Mouse (Mus musculus) frontal cortex, postnatal 36 days (tissue): ENCODE measurements around the gene Tnfrsf14.
A peak's percentile ranks its signal among the peaks of the same experiment; 100 is the strongest.

Experiments used
- DNase-seq, 2 experiments: peaks; one replicate each; pipeline ENCODE4 v3.0.0; 2022; ENCODE audit warnings: low spot score in 2 of 2

Tnfrsf14 gene

GRCm38 (mm10) chr4:154928395-154929087 lies at the start of gene Tnfrsf14:
TSS of gene Tnfrsf14 (minus strand) at chr4:154928563.
- no peak for DNase-seq

GRCm38 (mm10) chr4:154974163-154974611 lies 45.8 kb upstream of the Tnfrsf14 start:
- no peak for DNase-seq

GRCm38 (mm10) chr4:154972546-154972945 lies 44.2 kb upstream of the Tnfrsf14 start:
- DNase-seq = no peak

- DNase-seq = peak in 1 of 2 experiments; percentile 67
Observed at GRCm38 (mm10) chr4:154967173-154967572, 38.8 kb upstream of the Tnfrsf14 start.

- DNase-seq = no peak
Observed at GRCm38 (mm10) chr4:154965856-154966255, 37.5 kb upstream of the Tnfrsf14 start.

- DNase-seq = no peak
Observed at GRCm38 (mm10) chr4:154964581-154965235, 36.3 kb upstream of the Tnfrsf14 start.

GRCm38 (mm10) chr4:154963901-154964580 lies 35.7 kb upstream of the Tnfrsf14 start, which contains the start of gene Pank4:
TSS of gene Pank4 (plus strand) at chr4:154964123.
- DNase-seq = peak; percentile 89 to 94

- DNase-seq = peak; percentile 65 to 69
Observed at GRCm38 (mm10) chr4:154963190-154963836, 35.0 kb upstream of the Tnfrsf14 start.

GRCm38 (mm10) chr4:154962683-154963082 lies 34.3 kb upstream of the Tnfrsf14 start:
- no peak for DNase-seq

GRCm38 (mm10) chr4:154961911-154962310 lies 33.5 kb upstream of the Tnfrsf14 start:
- no peak for DNase-seq

GRCm38 (mm10) chr4:154961226-154961738 lies 32.9 kb upstream of the Tnfrsf14 start:
- DNase-seq = no peak

GRCm38 (mm10) chr4:154960690-154961225 lies 32.4 kb upstream of the Tnfrsf14 start, which contains the start of gene Hes5:
TSS of gene Hes5 (plus strand) at chr4:154960923.
- no peak for DNase-seq

GRCm38 (mm10) chr4:154960021-154960689 lies 31.8 kb upstream of the Tnfrsf14 start:
- peak in 1 of 2 experiments; percentile 70 for DNase-seq

GRCm38 (mm10) chr4:154958621-154959020 lies 30.3 kb upstream of the Tnfrsf14 start:
- no peak for DNase-seq

- DNase-seq = peak in 1 of 2 experiments; percentile 55
Observed at GRCm38 (mm10) chr4:154958171-154958570, 29.8 kb upstream of the Tnfrsf14 start.

GRCm38 (mm10) chr4:154957289-154957993 lies 29.1 kb upstream of the Tnfrsf14 start:
- DNase-seq = peak; percentile 67 to 78

GRCm38 (mm10) chr4:154956604-154957003 lies 28.2 kb upstream of the Tnfrsf14 start:
- DNase-seq = no peak

- no peak for DNase-seq
Observed at GRCm38 (mm10) chr4:154952461-154953241, 24.3 kb upstream of the Tnfrsf14 start.

- DNase-seq = no peak
Observed at GRCm38 (mm10) chr4:154949589-154949982, 21.2 kb upstream of the Tnfrsf14 start.
